Mouse (Mus musculus) kidney, adult 2 months (tissue): ENCODE measurements around the gene Il2ra.
"Not testable (repeated sequence)": the region's sequence is repeated elsewhere in the genome, so short reads cannot be mapped to it uniquely, and the experiment has no call there.

Experiments used
- CTCF ChIP-seq: fragments of 200-500 bp; conservative IDR thresholded peaks from 2 replicates; pipeline ENCODE4 v1.5.1; 2011; ENCODE audit warnings: low read depth, mild to moderate bottlenecking, control low read depth, low read length, moderate library complexity, mixed read lengths; ENCODE audit not compliant: insufficient read depth, insufficient read length
- POLR2A ChIP-seq: fragments of 200-500 bp; IDR thresholded peaks from one replicate; pipeline ENCODE4 v1.6.1; 2011; ENCODE audit warnings: low read depth, low read length, control low read depth

- TF ChIP-seq POLR2A = not testable (repeated sequence)
- peak; percentile 45 for TF ChIP-seq CTCF
Observed at GRCm38 (mm10) chr2:11710101-11710500, 67.5 kb downstream of the Il2ra start.
